Mouse (Mus musculus): ENCODE results near the gene Podxl2. TPM values are rescaled to one million over a fixed set of nuclear protein-coding genes. Genes with fewer than 3 reads are reported as not detected.

Podxl2 gene
- polyA plus RNA-seq, 1 experiment from 2014 or later, result 36.3 TPM

DNA sequence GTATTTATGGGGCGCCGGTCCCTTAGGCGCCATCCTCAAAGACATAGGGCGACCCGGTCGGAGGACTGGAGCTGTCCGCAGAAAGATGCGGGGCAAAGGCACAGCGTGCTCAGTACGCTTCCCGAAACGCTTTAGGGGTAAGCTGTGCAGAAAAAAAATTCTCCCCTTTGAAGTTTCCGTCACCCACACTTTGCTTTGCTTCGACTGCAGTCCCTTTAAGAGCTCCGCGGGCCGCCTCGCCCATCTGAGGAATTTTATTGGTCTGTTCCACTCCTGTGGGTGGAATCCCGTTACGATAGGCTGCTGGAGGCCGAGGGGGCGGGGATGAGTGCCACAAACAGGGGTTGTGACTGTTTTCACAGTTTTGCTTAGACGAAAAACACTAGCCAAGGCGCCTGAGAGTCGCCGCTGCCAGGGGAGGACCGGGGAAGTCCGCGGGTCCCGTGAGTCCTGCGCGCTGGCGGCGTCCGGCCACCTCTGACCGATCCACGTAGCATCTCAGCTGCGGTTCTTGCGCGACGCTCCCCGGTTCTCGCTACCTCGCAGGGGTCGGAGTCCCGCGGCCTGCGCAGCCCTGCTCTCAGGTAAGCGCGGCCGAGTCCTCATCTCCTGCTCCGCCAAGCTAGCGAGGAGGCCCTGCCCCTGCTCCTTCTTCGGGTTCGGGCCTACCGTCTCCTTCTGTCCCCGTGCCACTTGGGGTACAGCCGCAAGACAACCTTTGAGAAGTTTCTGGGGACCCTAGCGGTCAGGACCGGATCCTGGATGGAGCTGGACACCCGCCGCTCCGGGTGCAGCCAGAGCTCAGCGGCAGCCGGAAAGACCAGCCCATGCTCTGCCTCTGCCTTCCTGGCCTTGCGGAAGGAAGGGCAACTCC is 27.3 kb upstream of the Podxl2 start, which contains the start of gene Tpra1:
Gene Tpra1, plus strand, starts transcription at position 305 of the 874 bp plus-strand sequence.
- H3K9ac ChIP-seq (ENCODE audit: low read depth, low read length), result peak within 1 kb of the TSS; percentile 78
- 0 out of 2 replicates have a peak, but pooled peaks cover under 1% of the 10 kb centered on the region for H3K36me3 ChIP-seq (ENCODE audit: control insufficient read depth, insufficient read depth)
- peak; percentile 87 for ATAC-seq
- no peaks in the 10 kb centered on the region for H3K27me3 ChIP-seq (replicated peaks; ENCODE audit: control insufficient read depth, insufficient read depth, low read length)
- WGBS, result under 1% methylated on average over 66 of the region's 66 CpGs
- peak within 1 kb of the TSS; percentile 67 for H3K4me3 ChIP-seq (ENCODE audit: low read depth, low read length)
- H3K4me1 ChIP-seq (replicated peaks; ENCODE audit: control insufficient read depth, insufficient read depth, low read length), result peaks cover 18% of the 10 kb centered on the region
- TF ChIP-seq CTCF (IDR thresholded peaks at IDR 0.05; ENCODE audit: low read depth), result peak; percentile 46; the same call in 1 of the 2 replicates
- no peaks in the 10 kb centered on the region for H3K9me3 ChIP-seq (ENCODE audit: control insufficient read depth)
- H3K4me2 ChIP-seq (replicated peaks; ENCODE audit: low read depth), result peak within 1 kb of the TSS; percentile 69
- H3K27ac ChIP-seq (ENCODE audit: low read depth, low read length), result peak within 1 kb of the TSS; percentile 95

DNA sequence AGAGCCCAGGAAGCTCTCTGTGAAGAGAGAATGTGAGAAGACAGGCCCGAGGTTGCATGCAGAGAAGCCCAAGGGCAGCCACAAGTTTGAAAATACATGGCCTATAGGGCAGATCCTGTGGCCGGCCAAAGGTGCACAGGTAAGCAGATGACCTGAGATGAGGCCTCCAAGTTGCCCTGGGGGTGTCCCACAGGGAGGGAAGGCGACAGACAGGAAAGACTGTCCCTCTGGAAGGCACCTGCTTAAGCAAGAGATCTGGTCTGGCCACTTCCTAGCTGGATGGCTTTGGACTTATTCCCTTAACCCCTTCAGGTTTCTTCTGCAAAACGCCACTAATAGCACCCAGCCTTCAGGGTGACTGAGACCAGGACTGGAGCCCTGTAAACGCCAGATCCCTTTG is 26.6 kb upstream of the Podxl2 start:
- Histone ChIP-seq H3K27ac (ENCODE audit: low read depth, low read length) (peak overlapping the region; percentile 95), H3K36me3 (ENCODE audit: control insufficient read depth, insufficient read depth) (no peaks in the 10 kb centered on the region), H3K4me1 (replicated peaks; ENCODE audit: control insufficient read depth, insufficient read depth, low read length) (peaks cover 18% of the 10 kb centered on the region), H3K9ac (ENCODE audit: low read depth, low read length) (peak overlapping the region; percentile 78), H3K4me2 (replicated peaks; ENCODE audit: low read depth) (peak overlapping the region; percentile 69), H3K9me3 (ENCODE audit: control insufficient read depth) (no peaks in the 10 kb centered on the region), H3K4me3 (ENCODE audit: low read depth, low read length) (peak overlapping the region; percentile 67), H3K27me3 (replicated peaks; ENCODE audit: control insufficient read depth, insufficient read depth, low read length) (no peaks in the 10 kb centered on the region)
- ATAC-seq, result peak; percentile 25
- TF ChIP-seq CTCF (IDR thresholded peaks at IDR 0.05; ENCODE audit: low read depth), result no peak
- 5% methylated on average over 5 of the region's 5 CpGs for WGBS

GRCm38 (mm10) chr6:88899628-88900027 is 24.8 kb upstream of the Podxl2 start:
- WGBS, result 93% methylated on average over 2 of the region's 2 CpGs

DNA sequence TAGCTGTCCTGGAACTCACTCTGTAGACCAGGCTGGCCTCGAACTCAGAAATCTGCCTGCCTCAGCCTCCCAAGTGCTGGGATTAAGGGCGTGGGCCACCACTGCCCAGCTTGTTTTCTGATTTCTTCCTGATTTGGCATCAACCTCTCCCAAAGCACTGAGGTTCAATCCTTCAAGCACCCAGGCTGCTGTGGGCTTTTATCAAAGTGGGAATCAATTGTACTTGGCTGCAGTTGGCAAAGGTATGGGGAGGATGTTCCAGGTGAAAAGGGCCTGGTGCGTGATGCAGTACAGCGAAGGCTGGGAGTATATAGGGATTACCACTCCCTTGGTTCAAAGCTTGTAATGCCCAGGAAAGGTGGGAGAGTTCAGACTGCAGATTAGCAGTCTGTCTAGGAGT is 24.2 kb upstream of the Podxl2 start:
- Histone ChIP-seq H3K4me3 (ENCODE audit: low read depth, low read length) (no peak overlapping the region; the same call in 1 of the 2 replicates), H3K27me3 (replicated peaks; ENCODE audit: control insufficient read depth, insufficient read depth, low read length) (no peaks in the 10 kb centered on the region)
- 53% methylated on average over 4 of the region's 4 CpGs for WGBS

More at GRCm38 (mm10) chr6:88899628-88900027, 24.8 kb upstream of the Podxl2 start:
- H3K27me3 ChIP-seq (replicated peaks; ENCODE audit: control insufficient read depth, insufficient read depth, low read length), result no peaks in the 10 kb centered on the region
- H3K27ac ChIP-seq (ENCODE audit: low read depth, low read length), result no peak overlapping the region
- no peak overlapping the region for H3K4me3 ChIP-seq (ENCODE audit: low read depth, low read length)
- H3K4me2 ChIP-seq (replicated peaks; ENCODE audit: low read depth), result no peak overlapping the region
- H3K36me3 ChIP-seq (ENCODE audit: control insufficient read depth, insufficient read depth), result 0 out of 2 replicates have a peak, but pooled peaks cover 7% of the 10 kb centered on the region
- H3K4me1 ChIP-seq (replicated peaks; ENCODE audit: control insufficient read depth, insufficient read depth, low read length), result peaks cover 16% of the 10 kb centered on the region
- no peak overlapping the region for H3K9ac ChIP-seq (ENCODE audit: low read depth, low read length)
- TF ChIP-seq CTCF (IDR thresholded peaks at IDR 0.05; ENCODE audit: low read depth), result no peak
- ATAC-seq, result no peak
- H3K9me3 ChIP-seq (ENCODE audit: control insufficient read depth), result no peaks in the 10 kb centered on the region

GRCm38 (mm10) chr6:88898534-88899048 is 23.7 kb upstream of the Podxl2 start, which contains the start of gene Mcm2:
Gene Mcm2, minus strand, starts transcription at chr6:88898780.
- H3K27me3 ChIP-seq (replicated peaks; ENCODE audit: control insufficient read depth, insufficient read depth, low read length), result no peaks in the 10 kb centered on the region
- peak within 1 kb of the TSS; percentile 94 for H3K4me2 ChIP-seq (replicated peaks; ENCODE audit: low read depth)
- under 1% methylated on average over 33 of the region's 33 CpGs for WGBS
- 0 out of 2 replicates have a peak, but pooled peaks have one; percentile 8 for TF ChIP-seq CTCF (IDR thresholded peaks at IDR 0.05; ENCODE audit: low read depth)
- peak within 1 kb of the TSS; percentile 75 for H3K9ac ChIP-seq (ENCODE audit: low read depth, low read length)
- peak; percentile 66 for ATAC-seq
- H3K4me3 ChIP-seq (ENCODE audit: low read depth, low read length), result peak within 1 kb of the TSS; percentile 66
- H3K9me3 ChIP-seq (ENCODE audit: control insufficient read depth), result no peaks in the 10 kb centered on the region
- H3K4me1 ChIP-seq (replicated peaks; ENCODE audit: control insufficient read depth, insufficient read depth, low read length), result peaks cover 13% of the 10 kb centered on the region
- peak within 1 kb of the TSS; percentile 54; the same call in 1 of the 2 replicates for H3K27ac ChIP-seq (ENCODE audit: low read depth, low read length)
- H3K36me3 ChIP-seq (ENCODE audit: control insufficient read depth, insufficient read depth), result 0 out of 2 replicates have a peak, but pooled peaks cover 7% of the 10 kb centered on the region

More for the DNA sequence above, 24.2 kb upstream of the Podxl2 start:
- H3K4me1 ChIP-seq (replicated peaks; ENCODE audit: control insufficient read depth, insufficient read depth, low read length), result peaks cover 16% of the 10 kb centered on the region
- TF ChIP-seq CTCF (IDR thresholded peaks at IDR 0.05; ENCODE audit: low read depth), result no peak
- no peak overlapping the region for H3K9ac ChIP-seq (ENCODE audit: low read depth, low read length)
- H3K9me3 ChIP-seq (ENCODE audit: control insufficient read depth), result no peaks in the 10 kb centered on the region
- H3K27ac ChIP-seq (ENCODE audit: low read depth, low read length), result no peak overlapping the region
- ATAC-seq, result no peak
- H3K36me3 ChIP-seq (ENCODE audit: control insufficient read depth, insufficient read depth), result 0 out of 2 replicates have a peak, but pooled peaks cover 7% of the 10 kb centered on the region
- peak overlapping the region; percentile 94 for H3K4me2 ChIP-seq (replicated peaks; ENCODE audit: low read depth)

- peaks cover 6% of the 10 kb centered on the region; the same call in 1 of the 2 replicates for H3K4me1 ChIP-seq (replicated peaks; ENCODE audit: control insufficient read depth, insufficient read depth, low read length)
- ATAC-seq, result no peak
Measured at GRCm38 (mm10) chr6:88897246-88897645, 22.4 kb upstream of the Podxl2 start.

More at GRCm38 (mm10) chr6:88897246-88897645, 22.4 kb upstream of the Podxl2 start:
- no peaks in the 10 kb centered on the region for H3K27me3 ChIP-seq (replicated peaks; ENCODE audit: control insufficient read depth, insufficient read depth, low read length)
- H3K9ac ChIP-seq (ENCODE audit: low read depth, low read length), result no peak overlapping the region
- no peak for TF ChIP-seq CTCF (IDR thresholded peaks at IDR 0.05; ENCODE audit: low read depth)
- no peak overlapping the region for H3K4me3 ChIP-seq (ENCODE audit: low read depth, low read length)
- no peak overlapping the region for H3K27ac ChIP-seq (ENCODE audit: low read depth, low read length)
- H3K9me3 ChIP-seq (ENCODE audit: control insufficient read depth), result no peaks in the 10 kb centered on the region
- peaks cover 18% of the 10 kb centered on the region for H3K36me3 ChIP-seq (ENCODE audit: control insufficient read depth, insufficient read depth)
- WGBS, result 69% methylated on average over 7 of the region's 7 CpGs
- no peak overlapping the region; the same call in 1 of the 2 replicates for H3K4me2 ChIP-seq (replicated peaks; ENCODE audit: low read depth)
